Comparison of ENCODE assay signal across 26 mouse cellular contexts in the genomic region with DNA sequence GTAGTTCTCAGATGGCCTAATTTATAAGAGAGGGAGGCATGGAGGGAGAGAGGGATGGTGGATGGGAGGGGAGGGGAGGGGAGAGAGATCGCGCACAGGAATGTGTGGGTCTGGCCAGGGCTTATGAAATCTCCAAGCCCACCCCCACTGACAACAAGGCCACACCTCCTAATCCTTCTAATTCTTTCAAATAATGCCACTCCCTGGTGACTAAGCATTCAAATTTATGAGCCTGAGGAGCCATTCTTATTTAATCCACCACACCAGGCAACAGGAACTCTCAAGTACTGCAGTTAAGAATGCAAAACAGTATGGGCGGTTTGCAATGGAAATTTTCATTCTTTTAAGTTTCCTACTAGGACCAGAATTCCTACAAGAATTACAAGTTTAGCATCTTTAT. TPM values are rescaled to one million over a fixed set of nuclear protein-coding genes. Genes with fewer than 3 reads are reported as not detected.
"Had no signal": no experiment of that assay in that cellular context is flagged by ENCODE, and none has a peak within 500 bp of the region (broad histone marks: within the 10 kb centered on the region; RNA-seq: fewer than 3 reads in every experiment).

No protein-coding gene starts in this region.

- H3K27me3 ChIP-seq: heart, embryonic 12.5 days; hindbrain, embryonic 12.5 days; intestine, embryonic 15.5 days; kidney, embryonic 15.5 days; limb, embryonic 13.5 days; limb, embryonic 15.5 days; liver, embryonic 12.5 days had no signal

- H3K36me3 ChIP-seq: intestine, embryonic 15.5 days had no signal

- DNase-seq: gastrocnemius, adult 2 months; gastrocnemius, postnatal 10 days; gastrocnemius, postnatal 25 days; heart, adult 2 months; heart, postnatal 10 days; heart, postnatal 4 days; kidney, adult 18-20 months; kidney, adult 8-10 months; kidney, postnatal 14 days; kidney, postnatal 36 days; left cerebral cortex, postnatal 4 days had no signal

- H3K4me3 ChIP-seq: gastrocnemius, adult 2 months; heart, adult 2 months; heart, embryonic 10.5 days; heart, embryonic 12.5 days; hindbrain, embryonic 10.5 days; hindbrain, embryonic 12.5 days; intestine, embryonic 15.5 days; kidney, embryonic 15.5 days; layer of hippocampus, adult 2 months; limb, embryonic 13.5 days; limb, embryonic 15.5 days; liver, embryonic 12.5 days had no signal

- H3K4me1 ChIP-seq: hindbrain, embryonic 10.5 days; hindbrain, embryonic 12.5 days; intestine, embryonic 15.5 days; limb, embryonic 15.5 days; liver, embryonic 12.5 days had no signal

- H3K9me3 ChIP-seq: heart, embryonic 10.5 days; heart, embryonic 12.5 days; hindbrain, embryonic 12.5 days; intestine, embryonic 15.5 days; kidney, embryonic 15.5 days; limb, embryonic 13.5 days; limb, embryonic 15.5 days; liver, embryonic 12.5 days had no signal

- H3K9ac ChIP-seq: heart, embryonic 12.5 days; hindbrain, embryonic 12.5 days; hindbrain, embryonic 14.5 days; intestine, embryonic 15.5 days; kidney, embryonic 15.5 days; limb, embryonic 13.5 days; limb, embryonic 15.5 days; liver, embryonic 12.5 days; liver, embryonic 14.5 days had no signal

- H3K27ac ChIP-seq: gastrocnemius, adult 2 months; heart, adult 2 months; heart, embryonic 10.5 days; hindbrain, embryonic 10.5 days; hindbrain, embryonic 12.5 days; hindbrain, embryonic 14.5 days; intestine, embryonic 15.5 days; kidney, embryonic 15.5 days; kidney, postnatal 0 days; layer of hippocampus, adult 2 months; limb, embryonic 13.5 days; limb, embryonic 15.5 days; liver, embryonic 12.5 days; liver, embryonic 14.5 days had no signal

RNA-seq across cellular contexts. Expression of gene Fermt2, which starts 32.8 kb away (rescaled TPM):
- total RNA-seq: granulocyte monocyte progenitor cell, adult 5-6 weeks had no signal
- polyA plus RNA-seq: inflammation-experienced regulatory T-cells, adult 6 months had no signal
